Mouse (Mus musculus): ENCODE measurements around the gene Rdm1. TPM values are rescaled to one million over a fixed set of nuclear protein-coding genes. Genes with fewer than 3 reads are reported as not detected.
A peak's percentile ranks its signal among the peaks of the same experiment; 100 is the strongest.
"Not testable (repeated sequence)": the region's sequence is repeated elsewhere in the genome, so short reads cannot be mapped to it uniquely, and the experiment has no call there.

Gene Rdm1
- polyA plus RNA-seq, 1 experiment from 2014 or later, result 14.1 TPM

GRCm38 (mm10) chr11:101644591-101644990, 17.6 kb downstream of the Rdm1 start:
- Histone ChIP-seq H3K4me1 (peaks cover 10% of the 10 kb centered on the region), H3K27me3 (replicated peaks) (no peaks in the 10 kb centered on the region), H3K9me3 (replicated peaks) (no peaks in the 10 kb centered on the region), H3K27ac (replicated peaks) (peak overlapping the region; percentile 48; the same call in 1 of the 2 replicates), H3K36me3 (no peaks in the 10 kb centered on the region), H3K9ac (replicated peaks) (no peak overlapping the region), H3K4me2 (no peak overlapping the region), H3K4me3 (replicated peaks) (no peak overlapping the region)
- WGBS, result 65% methylated on average over 3 of the region's 3 CpGs
- ATAC-seq (ENCODE audit: low FRiP score), result no peak

DNA sequence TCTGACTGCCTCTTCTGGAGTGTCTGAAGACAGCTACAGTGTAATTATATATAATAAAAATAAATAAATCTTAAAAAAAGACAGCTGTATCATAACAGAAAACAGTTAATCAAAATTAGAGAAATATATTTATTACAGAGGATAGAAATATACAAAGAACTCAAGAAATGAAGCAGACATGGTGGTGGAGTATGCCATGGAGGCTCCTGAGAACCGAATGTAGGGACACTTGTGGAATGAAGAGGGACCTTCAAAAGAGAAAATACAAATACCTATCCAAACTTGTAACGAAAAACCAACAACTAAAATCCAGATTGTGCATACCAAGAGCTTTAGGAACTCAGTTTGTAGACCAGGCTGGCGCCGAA, 18.0 kb downstream of the Rdm1 start:
- H3K4me3 ChIP-seq (replicated peaks), result not testable (repeated sequence)

DNA sequence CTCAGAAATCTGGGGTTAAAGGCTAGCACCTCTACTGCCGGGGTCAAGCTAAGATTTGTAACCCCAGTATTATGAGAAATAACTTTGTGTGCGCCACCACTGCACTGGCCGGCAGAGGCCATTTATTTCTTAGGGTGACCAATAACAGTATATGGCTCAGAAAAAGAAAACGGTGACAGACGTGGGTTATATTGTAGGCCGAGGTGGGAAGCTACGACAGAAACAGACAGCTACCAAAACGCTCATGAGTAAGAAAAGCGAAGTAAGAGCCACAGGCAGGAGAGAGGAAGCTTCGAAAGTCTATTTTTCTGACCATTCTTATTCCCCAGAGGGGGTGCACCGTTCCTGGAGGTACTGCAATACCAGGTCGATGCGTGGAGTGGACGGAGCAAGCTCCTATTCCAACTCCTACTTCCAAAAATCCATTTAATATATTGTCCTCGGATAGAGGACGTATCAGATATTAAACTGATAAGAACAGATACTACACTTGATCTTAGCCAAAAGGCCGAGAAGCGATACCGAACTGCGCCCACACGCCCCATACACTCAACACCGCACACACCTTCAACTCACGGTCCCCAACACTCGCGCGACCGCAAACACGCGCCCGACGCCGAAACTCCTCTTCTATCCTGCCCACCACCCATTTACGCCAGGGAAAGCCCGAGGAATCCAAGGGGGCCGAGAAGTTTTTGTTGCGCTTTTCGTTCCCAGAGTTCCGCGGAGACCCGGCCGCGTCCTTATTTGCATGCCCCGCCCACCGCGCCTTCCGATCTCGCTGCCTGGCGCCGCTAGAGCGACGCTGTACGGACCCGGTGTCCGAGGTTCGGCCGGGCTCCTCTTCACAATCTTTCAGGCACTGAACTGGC, 18.7 kb downstream of the Rdm1 start:
- not testable (repeated sequence) for H3K4me1 ChIP-seq; H3K27me3 ChIP-seq (replicated peaks); H3K36me3 ChIP-seq; H3K9me3 ChIP-seq (replicated peaks)
- Histone ChIP-seq H3K4me2 (peak overlapping the region; percentile 52), H3K9ac (replicated peaks) (peak overlapping the region; percentile 47), H3K4me3 (replicated peaks) (peak overlapping the region; percentile 33), H3K27ac (replicated peaks) (peak overlapping the region; percentile 95)
- peak; percentile 84 for ATAC-seq (ENCODE audit: low FRiP score)
- under 1% methylated on average over 42 of the region's 56 CpGs for WGBS

More for the DNA sequence above, 18.0 kb downstream of the Rdm1 start:
- H3K27me3 ChIP-seq (replicated peaks); ATAC-seq (ENCODE audit: low FRiP score); H3K4me2 ChIP-seq; H3K9me3 ChIP-seq (replicated peaks); H3K36me3 ChIP-seq; H3K9ac ChIP-seq (replicated peaks): not testable (repeated sequence)
- Histone ChIP-seq H3K27ac (replicated peaks) (peak overlapping the region; percentile 79), H3K4me1 (peaks cover 10% of the 10 kb centered on the region)
- 6% methylated on average over 4 of the region's 4 CpGs for WGBS

DNA sequence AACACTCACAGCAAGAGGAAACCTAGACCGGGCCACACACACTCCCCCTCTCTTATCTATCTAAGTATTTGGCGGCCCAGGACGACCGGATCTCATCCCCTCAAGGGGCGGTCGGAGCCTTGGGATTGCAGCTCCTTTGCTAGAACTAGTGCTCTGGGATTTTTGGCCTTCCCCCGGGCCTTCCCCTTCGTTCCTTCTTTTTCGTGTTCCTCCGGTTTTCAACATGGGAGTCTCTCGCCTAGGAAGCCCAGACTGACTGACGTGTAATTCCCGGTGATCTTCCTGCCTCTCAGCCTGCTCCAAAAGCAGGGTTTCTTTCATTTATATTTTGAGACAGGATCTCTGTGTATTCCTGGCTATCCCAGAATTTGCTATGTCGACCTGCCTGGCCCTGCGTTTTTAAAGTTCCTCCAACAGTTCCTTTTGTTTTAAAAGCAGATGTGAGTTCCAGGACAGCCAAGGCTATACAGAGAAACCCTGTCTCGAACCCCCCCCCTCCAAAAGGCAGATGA, 19.3 kb downstream of the Rdm1 start:
- not testable (repeated sequence) for H3K27me3 ChIP-seq (replicated peaks); H3K36me3 ChIP-seq; H3K9me3 ChIP-seq (replicated peaks); ATAC-seq (ENCODE audit: low FRiP score); H3K4me1 ChIP-seq
- Histone ChIP-seq H3K27ac (replicated peaks) (peak overlapping the region; percentile 95), H3K4me2 (peak overlapping the region; percentile 52), H3K9ac (replicated peaks) (peak overlapping the region; percentile 47), H3K4me3 (replicated peaks) (peak overlapping the region; percentile 33)
- 9% methylated on average over 16 of the region's 16 CpGs for WGBS

GRCm38 (mm10) chr11:101647093-101647492, 20.1 kb downstream of the Rdm1 start:
- not testable (repeated sequence) for H3K4me3 ChIP-seq (replicated peaks); ATAC-seq (ENCODE audit: low FRiP score); H3K27me3 ChIP-seq (replicated peaks); H3K9me3 ChIP-seq (replicated peaks); H3K36me3 ChIP-seq; H3K4me1 ChIP-seq; H3K9ac ChIP-seq (replicated peaks); H3K4me2 ChIP-seq
- peak overlapping the region; percentile 95; the same call in 1 of the 2 replicates for H3K27ac ChIP-seq (replicated peaks)
- 95% methylated on average over 10 of the region's 10 CpGs for WGBS

- 83% methylated on average over 4 of the region's 4 CpGs for WGBS
- no peaks in the 10 kb centered on the region for H3K36me3 ChIP-seq
- no peaks in the 10 kb centered on the region for H3K9me3 ChIP-seq (replicated peaks)
- no peaks in the 10 kb centered on the region for H3K27me3 ChIP-seq (replicated peaks)
- ATAC-seq (ENCODE audit: low FRiP score), result no peak
- no peak overlapping the region for H3K4me2 ChIP-seq
- no peak overlapping the region for H3K27ac ChIP-seq (replicated peaks)
- no peaks in the 10 kb centered on the region for H3K4me1 ChIP-seq
- no peak overlapping the region for H3K4me3 ChIP-seq (replicated peaks)
- no peak overlapping the region for H3K9ac ChIP-seq (replicated peaks)
These were observed 29.4 kb downstream of the Rdm1 start for GRCm38 (mm10) chr11:101656356-101656755.

GRCm38 (mm10) chr11:101657528-101657885, 30.5 kb downstream of the Rdm1 start:
- Histone ChIP-seq H3K36me3 (no peaks in the 10 kb centered on the region), H3K27ac (replicated peaks) (peak overlapping the region; percentile 98), H3K9me3 (replicated peaks) (no peaks in the 10 kb centered on the region), H3K4me3 (replicated peaks) (peak overlapping the region; percentile 34), H3K4me1 (no peaks in the 10 kb centered on the region), H3K4me2 (peak overlapping the region; percentile 57), H3K9ac (replicated peaks) (peak overlapping the region; percentile 67; the same call in 1 of the 2 replicates), H3K27me3 (replicated peaks) (no peaks in the 10 kb centered on the region)
- WGBS, result 2% methylated on average over 3 of the region's 3 CpGs
- peak; percentile 46; the same call in 1 of the 2 replicates for ATAC-seq (ENCODE audit: low FRiP score)

DNA sequence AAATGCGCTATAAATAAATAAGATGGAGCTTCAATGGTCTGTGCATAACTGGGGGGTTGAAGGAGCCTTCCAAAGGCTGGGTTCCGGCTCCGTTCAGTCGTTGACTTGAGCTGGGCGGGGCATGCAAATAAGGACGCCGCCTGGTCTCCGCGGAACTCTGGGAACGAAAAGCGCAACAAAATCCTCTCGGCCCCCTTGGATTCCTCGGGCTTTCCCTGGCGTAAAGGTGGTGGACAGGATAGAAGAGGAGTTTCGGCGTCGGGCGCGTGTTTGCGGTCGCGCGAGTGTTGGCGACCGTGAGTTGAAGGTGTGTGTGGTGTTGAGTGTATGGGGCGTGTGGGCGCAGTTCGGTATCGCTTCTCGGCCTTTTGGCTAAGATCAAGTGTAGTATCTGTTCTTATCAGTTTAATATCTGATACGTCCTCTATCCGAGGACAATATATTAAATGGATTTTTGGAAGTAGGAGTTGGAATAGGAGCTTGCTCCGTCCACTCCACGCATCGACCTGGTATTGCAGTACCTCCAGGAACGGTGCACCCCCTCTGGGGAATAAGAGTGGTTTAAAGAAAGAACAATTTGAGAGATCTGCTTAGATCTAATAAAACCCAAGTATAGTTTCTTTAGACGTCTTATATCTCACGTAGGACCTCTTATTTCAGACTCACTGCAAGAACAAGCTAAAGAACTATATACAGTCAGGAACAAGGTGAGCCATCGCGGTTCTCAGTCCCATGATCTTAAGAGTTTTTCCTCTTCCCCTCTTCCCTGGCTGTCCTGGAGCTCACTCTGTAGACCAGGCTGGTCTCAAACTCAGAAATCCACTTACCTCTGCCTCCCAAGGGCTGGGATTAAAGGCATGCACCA, 31.1 kb downstream of the Rdm1 start:
- not testable (repeated sequence) for H3K36me3 ChIP-seq; H3K9me3 ChIP-seq (replicated peaks); H3K4me1 ChIP-seq; H3K27me3 ChIP-seq (replicated peaks)
- peak overlapping the region; percentile 67; the same call in 1 of the 2 replicates for H3K9ac ChIP-seq (replicated peaks)
- peak overlapping the region; percentile 57 for H3K4me2 ChIP-seq
- H3K4me3 ChIP-seq (replicated peaks), result peak overlapping the region; percentile 34
- under 1% methylated on average over 38 of the region's 40 CpGs for WGBS
- H3K27ac ChIP-seq (replicated peaks), result peak overlapping the region; percentile 98
- peak; percentile 93 for ATAC-seq (ENCODE audit: low FRiP score)

- Histone ChIP-seq H3K27ac (replicated peaks) (peak overlapping the region; percentile 86), H3K4me1 (no peaks in the 10 kb centered on the region), H3K27me3 (replicated peaks) (no peaks in the 10 kb centered on the region), H3K4me2 (peak overlapping the region; percentile 17), H3K4me3 (replicated peaks) (no peak overlapping the region), H3K36me3 (no peaks in the 10 kb centered on the region), H3K9me3 (replicated peaks) (no peaks in the 10 kb centered on the region), H3K9ac (replicated peaks) (no peak overlapping the region)
- WGBS, result 35% methylated on average over 10 of the region's 10 CpGs
- peak; percentile 27; the same call in 1 of the 2 replicates for ATAC-seq (ENCODE audit: low FRiP score)
These were observed 32.0 kb downstream of the Rdm1 start for GRCm38 (mm10) chr11:101658751-101659558.

DNA sequence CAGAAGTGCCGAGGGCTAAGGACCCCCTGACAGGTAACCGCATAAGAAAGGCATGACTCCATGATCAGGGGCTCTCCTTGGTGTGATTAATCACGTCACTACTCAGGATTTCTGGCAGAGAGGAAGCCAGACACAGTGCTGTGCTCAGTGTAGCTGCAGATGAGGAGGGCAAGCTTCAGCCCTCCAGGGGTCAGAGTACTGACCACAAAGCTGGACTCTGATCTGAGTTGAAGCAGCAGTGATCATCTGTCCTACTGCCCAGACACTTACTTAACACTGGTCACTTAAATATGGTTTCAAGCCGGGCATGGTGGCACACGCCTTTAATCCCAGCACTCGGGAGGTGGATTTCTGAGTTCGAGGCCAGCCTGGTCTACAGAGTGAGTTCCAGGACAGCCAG, 34.2 kb downstream of the Rdm1 start:
- Histone ChIP-seq H3K9ac (replicated peaks) (no peak overlapping the region), H3K27ac (replicated peaks) (no peak overlapping the region), H3K36me3 (no peaks in the 10 kb centered on the region), H3K9me3 (replicated peaks) (no peaks in the 10 kb centered on the region), H3K4me3 (replicated peaks) (no peak overlapping the region), H3K4me2 (no peak overlapping the region), H3K27me3 (replicated peaks) (no peaks in the 10 kb centered on the region), H3K4me1 (peaks cover 10% of the 10 kb centered on the region; the same call in 1 of the 2 replicates)
- no peak for ATAC-seq (ENCODE audit: low FRiP score)
- 76% methylated on average over 7 of the region's 7 CpGs for WGBS

GRCm38 (mm10) chr11:101661786-101662185, 34.8 kb downstream of the Rdm1 start:
- H3K4me2 ChIP-seq, result no peak overlapping the region
- no peaks in the 10 kb centered on the region for H3K36me3 ChIP-seq
- ATAC-seq (ENCODE audit: low FRiP score), result no peak
- no peaks in the 10 kb centered on the region for H3K27me3 ChIP-seq (replicated peaks)
- no peak overlapping the region for H3K27ac ChIP-seq (replicated peaks)
- 79% methylated on average over 5 of the region's 5 CpGs for WGBS
- peaks cover 16% of the 10 kb centered on the region for H3K4me1 ChIP-seq
- no peaks in the 10 kb centered on the region for H3K9me3 ChIP-seq (replicated peaks)
- H3K9ac ChIP-seq (replicated peaks), result no peak overlapping the region
- H3K4me3 ChIP-seq (replicated peaks), result no peak overlapping the region

Data from neural tube, embryonic 15.5 days (tissue).